Mouse (Mus musculus): ENCODE measurements around the gene Shc1. TPM values are rescaled to one million over a fixed set of nuclear protein-coding genes. Genes with fewer than 3 reads are reported as not detected.

The Shc1 gene
- total and polyA plus RNA-seq, 3 experiments: 49.2 to 79.8 TPM; not detected in 1

- TF ChIP-seq TBP (IDR thresholded peaks at IDR 0.05; ENCODE audit: low read depth, low read length) (peak; percentile 52; the same call in 1 of the 2 replicates), BHLHE40 (IDR thresholded peaks at IDR 0.05; ENCODE audit: borderline replicate concordance, low read depth, low read length) (0 out of 2 replicates have a peak, but pooled peaks have one; percentile 4), USF1 (IDR thresholded peaks at IDR 0.05; ENCODE audit: low read depth, low read length) (0 out of 2 replicates have a peak, but pooled peaks have one; percentile 25), CHD2 (IDR thresholded peaks at IDR 0.05; ENCODE audit: low read length) (no peak), MAX (IDR thresholded peaks at IDR 0.05; ENCODE audit: low read length) (peak; percentile 59), MAZ (IDR thresholded peaks at IDR 0.05; ENCODE audit: low read depth, low read length) (peak; percentile 89; the same call in 1 of the 2 replicates), ELF1 (IDR thresholded peaks at IDR 0.05; ENCODE audit: low read depth, low read length) (peak; percentile 87), NELFE (IDR thresholded peaks at IDR 0.05; ENCODE audit: low read depth, low read length) (peak; percentile 91), MAFK (IDR thresholded peaks at IDR 0.05; ENCODE audit: borderline replicate concordance, low read depth, low read length) (no peak), TCF12 (IDR thresholded peaks at IDR 0.05; ENCODE audit: low read depth, low read length) (peak; percentile 70), MXI1 (IDR thresholded peaks at IDR 0.05; ENCODE audit: low read depth, low read length) (peak; percentile 62), SIN3A (IDR thresholded peaks at IDR 0.05; ENCODE audit: low read length) (peak; percentile 79), POLR2AphosphoS5 (IDR thresholded peaks at IDR 0.05; ENCODE audit: borderline replicate concordance, low read depth, low read length) (0 out of 2 replicates have a peak, but pooled peaks have one; percentile 42), KAT2A (conservative IDR thresholded peaks at IDR 0.05; ENCODE audit: low read depth, low read length) (peak; percentile 48; the same call in 1 of the 2 replicates), TAL1 (IDR thresholded peaks at IDR 0.05; ENCODE audit: low read length) (peak; percentile 53), POLR2A (IDR thresholded peaks at IDR 0.05; ENCODE audit: control insufficient read depth in 1 of 2, insufficient read depth in 1 of 2, low read depth in 1 of 2, low read length in 2 of 2, poor library complexity in 1 of 2) (peak; percentile 86 to 91)
Observed at GRCm38 (mm10) chr3:89430171-89431159, 12.2 kb downstream of the Shc1 start, which contains the start of gene Pygo2 (continued).

GRCm38 (mm10) chr3:89432606-89433005 lies 14.4 kb downstream of the Shc1 start:
- TF ChIP-seq ZNF384 (IDR thresholded peaks at IDR 0.05; ENCODE audit: low read depth, low read length): no peak
- TF ChIP-seq ELF1 (IDR thresholded peaks at IDR 0.05; ENCODE audit: low read depth, low read length): no peak
- TF ChIP-seq NRF1 (IDR thresholded peaks at IDR 0.05; ENCODE audit: insufficient read depth, low read depth, low read length, poor library complexity, severe bottlenecking): no peak
- TF ChIP-seq GABPA (IDR thresholded peaks at IDR 0.05; ENCODE audit: low read depth, low read length): no peak
- TF ChIP-seq BHLHE40 (IDR thresholded peaks at IDR 0.05; ENCODE audit: borderline replicate concordance, low read depth, low read length): no peak
- TF ChIP-seq JUND (IDR thresholded peaks at IDR 0.05; ENCODE audit: low read depth, low read length): no peak
- TF ChIP-seq MYB (IDR thresholded peaks at IDR 0.05; ENCODE audit: low read depth, low read length): no peak
- TF ChIP-seq TCF12 (IDR thresholded peaks at IDR 0.05; ENCODE audit: low read depth, low read length): no peak
- TF ChIP-seq SMC3 (IDR thresholded peaks at IDR 0.05; ENCODE audit: low read depth, low read length): no peak
- no peak for TF ChIP-seq POLR2AphosphoS2 (IDR thresholded peaks at IDR 0.05; ENCODE audit: low read length)
- no peak for TF ChIP-seq CHD1 (IDR thresholded peaks at IDR 0.05; ENCODE audit: low read depth, low read length)
- H3K36me3 ChIP-seq (ENCODE audit: control insufficient read depth in 1 of 2, insufficient read depth in 2 of 2, low read length in 2 of 2): peaks cover 0 to 17% of the 10 kb centered on the region in 2 experiments; a peak in 2 of 4 replicates
- no peak for DNase-seq (ENCODE audit: low read depth, low spot score)
- H3K27ac ChIP-seq (ENCODE audit: control insufficient read depth, low read depth, low read length): no peak overlapping the region
- H3K9me3 ChIP-seq (replicated peaks; ENCODE audit: insufficient read depth, low read length): no peaks in the 10 kb centered on the region
- no peaks in the 10 kb centered on the region for H3K27me3 ChIP-seq (ENCODE audit: control insufficient read depth in 1 of 2, insufficient read depth in 2 of 2, low read length in 2 of 2)
- peaks cover 6 to 16% of the 10 kb centered on the region in 2 experiments for H3K4me1 ChIP-seq (ENCODE audit: control insufficient read depth in 1 of 2, insufficient read depth in 2 of 2, low read length in 2 of 2)
- H3K9ac ChIP-seq (ENCODE audit: control insufficient read depth, low read depth, low read length, poor library complexity, severe bottlenecking): no peak overlapping the region
- no peak overlapping the region for H3K4me3 ChIP-seq (ENCODE audit: control insufficient read depth in 1 of 2, insufficient read depth in 1 of 2, low read depth in 2 of 2, low read length in 2 of 2)
- peaks cover 14% of the 10 kb centered on the region for H3K79me2 ChIP-seq (ENCODE audit: control insufficient read depth, insufficient read depth, low read length, poor library complexity)

Data from MEL (cell line).